Mouse (Mus musculus) limb, embryonic 13.5 days (tissue): ENCODE results near the gene Htr3b. TPM values are rescaled to one million over a fixed set of nuclear protein-coding genes. Genes with fewer than 3 reads are reported as not detected.

Experiments used
- ATAC-seq: fragments of 200-750 bp; cut with Nextera tagmentation; 2 replicates; pipeline ENCODE4 v1.8.0; 2017; ENCODE audit warnings: low read depth, moderate number of reproducible peaks, moderate TSS enrichment; ENCODE audit not compliant: low FRiP score
- H3K27ac ChIP-seq: fragments of 300-500 bp; sonication (generic); 2 replicates; pipeline ENCODE4 v1.5.1; 2015; ENCODE audit warnings: inconsistent platforms, mild to moderate bottlenecking, moderate library complexity
- H3K27me3 ChIP-seq: fragments of 300-500 bp; sonication (generic); 2 replicates; pipeline ENCODE4 v1.6.1; 2015; ENCODE audit warnings: mild to moderate bottlenecking, inconsistent platforms
- H3K36me3 ChIP-seq: fragments of 300-500 bp; sonication (generic); 2 replicates; pipeline ENCODE4 v1.6.1; 2015; ENCODE audit warnings: inconsistent platforms, mild to moderate bottlenecking, moderate library complexity
- H3K4me1 ChIP-seq: fragments of 300-500 bp; sonication (generic); 2 replicates; pipeline ENCODE4 v1.6.1; 2015; ENCODE audit warnings: inconsistent platforms
- H3K4me2 ChIP-seq: fragments of 300-500 bp; sonication (generic); replicated peaks from 2 replicates; pipeline ENCODE4 v1.6.1; 2015; ENCODE audit warnings: inconsistent platforms, mild to moderate bottlenecking, moderate library complexity
- H3K4me3 ChIP-seq: fragments of 300-500 bp; sonication (generic); 2 replicates; pipeline ENCODE4 v1.5.1; 2015; ENCODE audit warnings: moderate library complexity, mild to moderate bottlenecking, inconsistent platforms
- H3K9ac ChIP-seq: fragments of 300-500 bp; sonication (generic); 2 replicates; pipeline ENCODE4 v1.6.1; 2015; ENCODE audit warnings: mild to moderate bottlenecking, inconsistent platforms
- H3K9me3 ChIP-seq: fragments of 300-500 bp; sonication (generic); 2 replicates; pipeline ENCODE4 v1.6.1; 2016; ENCODE audit warnings: inconsistent platforms
- WGBS: fragments of 180-500 bp; shearing (Covaris S2); methylation state at CpG from one replicate; pipeline ENCODE4 v1.1.7; 2015; 5-methylcytosine and 5-hydroxymethylcytosine counted together
- polyA plus RNA-seq: library from polyadenylated mRNA; unstranded; fragments of >200 nt; fragmentation: Nextera tagmentation; extraction: Ambion mirVana; gene quantifications from 2 replicates; pipeline ENCODE4 v1.2.1, GENCODE M21; 2015

Gene Htr3b
- polyA plus RNA-seq, 1 experiment from 2014 or later: not detected

DNA sequence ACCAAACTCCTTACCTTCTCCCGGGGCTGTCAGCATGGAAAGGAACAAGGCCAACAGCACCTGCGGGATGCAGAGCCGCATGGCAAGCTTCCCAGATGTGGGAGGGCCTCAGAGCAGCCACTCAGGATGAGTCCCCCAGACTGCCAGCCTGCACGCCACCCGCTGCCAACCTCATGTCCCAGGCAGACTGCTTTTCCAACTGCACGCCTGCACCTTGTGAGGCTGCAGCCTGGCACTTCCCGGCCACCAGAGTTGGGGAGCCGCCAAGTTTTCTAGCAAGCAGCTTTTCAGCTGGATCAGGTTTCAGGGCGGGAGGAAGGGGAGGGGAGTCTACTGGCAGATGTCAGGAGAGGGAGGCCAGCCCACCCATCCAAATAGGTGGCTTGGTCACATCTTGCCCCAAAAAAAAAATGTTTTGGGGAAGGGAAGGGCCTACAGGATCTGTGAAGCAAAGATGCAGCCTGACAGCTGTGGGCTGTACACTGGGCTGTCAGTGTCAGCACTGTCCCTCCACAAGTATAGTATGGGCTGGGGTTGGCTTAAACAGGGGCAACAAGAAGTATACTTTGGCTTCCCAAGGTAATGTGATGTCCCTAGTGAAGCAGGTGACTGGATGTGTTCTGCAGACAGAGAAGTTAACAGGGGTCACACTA is 53.8 kb downstream of the Htr3b start, which contains the start of gene Htr3a:
Gene Htr3a, minus strand, starts transcription at position 215 of the 653 bp plus-strand sequence.
- WGBS: 2% methylated on average over 9 of the region's 9 CpGs
- H3K27me3 ChIP-seq: peaks cover 59% of the 10 kb centered on the region
- H3K27ac ChIP-seq: no peak within 1 kb of the TSS; the same call in 1 of the 2 replicates
- ATAC-seq: peak; percentile 90
- no peak within 1 kb of the TSS; the same call in 1 of the 2 replicates for H3K4me3 ChIP-seq
- H3K4me1 ChIP-seq: peaks cover 21% of the 10 kb centered on the region
- peak within 1 kb of the TSS; percentile 49 for H3K4me2 ChIP-seq
- H3K9me3 ChIP-seq: no peaks in the 10 kb centered on the region
- no peak within 1 kb of the TSS for H3K9ac ChIP-seq
- H3K36me3 ChIP-seq: no peaks in the 10 kb centered on the region

DNA sequence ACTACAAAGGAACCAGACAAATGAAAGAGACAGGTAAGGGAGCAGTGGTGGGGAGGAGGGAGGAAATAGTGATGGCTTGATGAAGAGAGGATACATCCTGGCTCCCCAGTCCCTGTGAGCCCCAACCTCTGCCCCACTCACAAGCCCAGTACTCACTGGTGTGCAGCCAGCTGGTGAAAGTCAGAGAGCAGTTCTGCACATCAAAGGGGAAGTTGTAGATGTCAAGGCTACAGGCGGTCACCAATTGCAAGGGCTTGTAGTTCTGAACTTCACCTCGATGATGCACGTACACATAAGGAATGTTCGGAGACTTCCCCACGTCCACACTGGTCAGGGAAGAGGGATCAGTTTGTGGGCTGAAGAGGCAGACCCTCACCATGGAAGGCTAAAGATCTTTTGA is 60.4 kb downstream of the Htr3b start:
- Histone ChIP-seq H3K4me2 (no peak overlapping the region), H3K36me3 (no peaks in the 10 kb centered on the region), H3K27me3 (peaks cover 31% of the 10 kb centered on the region), H3K4me3 (no peak overlapping the region), H3K9ac (no peak overlapping the region), H3K4me1 (no peaks in the 10 kb centered on the region), H3K9me3 (no peaks in the 10 kb centered on the region), H3K27ac (no peak overlapping the region)
- no peak for ATAC-seq
- 80% methylated on average over 5 of the region's 5 CpGs for WGBS

DNA sequence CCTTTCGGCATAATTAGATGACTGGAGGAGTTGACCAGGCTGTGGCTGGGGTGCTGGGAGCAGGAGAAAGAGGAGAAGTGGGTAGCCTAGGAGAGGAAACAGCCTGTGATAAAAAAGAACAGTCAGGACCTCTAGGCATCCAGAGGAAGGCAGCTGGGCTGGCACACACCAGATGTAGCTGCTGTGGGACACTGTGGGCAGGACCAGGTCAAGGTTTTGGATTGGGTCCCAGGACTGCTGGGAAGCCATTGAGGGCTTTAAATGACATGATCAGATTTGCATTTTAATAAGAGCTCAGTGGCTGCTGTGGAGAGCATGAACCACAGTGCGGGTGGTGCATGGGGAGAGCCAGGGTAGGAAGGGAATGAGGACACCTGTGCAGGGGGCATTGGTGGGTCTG is 61.0 kb downstream of the Htr3b start:
- WGBS: 76% methylated on average over 2 of the region's 2 CpGs
- Histone ChIP-seq H3K4me2 (no peak overlapping the region), H3K27me3 (peaks cover 25% of the 10 kb centered on the region), H3K4me1 (no peaks in the 10 kb centered on the region), H3K27ac (no peak overlapping the region), H3K4me3 (no peak overlapping the region), H3K36me3 (no peaks in the 10 kb centered on the region), H3K9me3 (no peaks in the 10 kb centered on the region), H3K9ac (no peak overlapping the region)
- no peak for ATAC-seq

DNA sequence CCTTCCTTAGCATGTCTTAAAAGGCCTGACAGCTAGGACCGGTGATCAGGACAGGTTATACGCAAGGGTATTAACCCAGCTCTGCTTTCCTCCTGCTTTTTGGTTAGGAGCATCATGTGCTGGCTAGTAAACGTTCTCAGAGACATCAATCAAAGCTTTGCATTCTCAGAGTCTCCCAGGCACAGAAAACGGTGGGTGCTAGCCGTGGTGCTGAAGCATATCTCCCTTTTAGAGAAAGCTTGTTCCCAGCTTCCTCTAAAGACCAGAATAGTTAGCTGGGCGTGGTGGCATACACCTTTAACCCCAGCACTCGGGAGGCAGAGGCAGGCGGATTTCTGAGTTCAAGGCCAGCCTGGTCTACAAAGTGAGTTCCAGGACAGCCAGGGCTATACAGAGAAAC is 66.2 kb downstream of the Htr3b start:
- H3K27me3 ChIP-seq: peaks cover 54% of the 10 kb centered on the region
- H3K36me3 ChIP-seq: no peaks in the 10 kb centered on the region
- no peak overlapping the region for H3K27ac ChIP-seq
- 23% methylated on average over 8 of the region's 8 CpGs for WGBS
- H3K9ac ChIP-seq: no peak overlapping the region
- peaks cover 6% of the 10 kb centered on the region for H3K4me1 ChIP-seq
- no peak for ATAC-seq
- H3K4me2 ChIP-seq: no peak overlapping the region
- H3K4me3 ChIP-seq: no peak overlapping the region
- H3K9me3 ChIP-seq: no peaks in the 10 kb centered on the region

DNA sequence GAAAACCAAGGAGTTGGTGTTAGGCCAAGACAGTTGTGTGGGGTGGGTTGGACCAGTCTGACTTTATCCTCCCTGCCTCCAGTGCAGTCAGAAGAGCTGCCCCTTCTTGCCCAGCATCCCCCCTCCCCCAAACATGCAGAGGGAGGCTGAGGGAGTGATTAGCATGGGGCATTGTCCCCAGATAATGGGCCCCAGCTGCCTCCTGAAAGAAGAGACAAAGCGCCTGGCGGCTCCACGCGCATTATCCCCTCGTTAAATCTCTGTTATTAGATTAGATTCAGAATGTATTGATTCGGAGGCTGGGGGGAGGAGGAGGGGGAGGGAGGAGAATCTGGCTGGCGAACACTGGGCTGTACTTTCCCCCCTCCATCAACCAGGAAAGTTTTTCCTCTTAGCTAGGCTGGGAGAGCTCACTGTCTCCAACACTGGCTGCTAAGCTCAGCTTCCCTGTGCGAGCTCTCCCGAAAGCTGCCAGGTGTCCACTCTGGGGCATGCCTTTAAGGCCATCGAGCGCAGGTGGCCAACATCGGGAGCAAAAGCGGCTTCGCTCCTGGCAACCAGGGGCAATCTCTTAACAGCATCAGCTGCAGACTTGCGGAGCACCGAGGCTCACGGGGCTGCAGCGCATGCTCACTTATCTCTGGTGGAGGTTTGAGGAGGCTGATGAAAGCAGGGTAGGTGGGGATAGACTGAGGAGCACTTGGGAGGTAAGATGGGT is 68.8 kb downstream of the Htr3b start:
- H3K9me3 ChIP-seq: no peaks in the 10 kb centered on the region
- ATAC-seq: no peak
- H3K9ac ChIP-seq: no peak overlapping the region
- no peak overlapping the region for H3K4me3 ChIP-seq
- peaks cover 61% of the 10 kb centered on the region for H3K27me3 ChIP-seq
- peaks cover 6% of the 10 kb centered on the region for H3K4me1 ChIP-seq
- no peaks in the 10 kb centered on the region for H3K36me3 ChIP-seq
- H3K4me2 ChIP-seq: no peak overlapping the region
- H3K27ac ChIP-seq: no peak overlapping the region
- 23% methylated on average over 18 of the region's 18 CpGs for WGBS

DNA sequence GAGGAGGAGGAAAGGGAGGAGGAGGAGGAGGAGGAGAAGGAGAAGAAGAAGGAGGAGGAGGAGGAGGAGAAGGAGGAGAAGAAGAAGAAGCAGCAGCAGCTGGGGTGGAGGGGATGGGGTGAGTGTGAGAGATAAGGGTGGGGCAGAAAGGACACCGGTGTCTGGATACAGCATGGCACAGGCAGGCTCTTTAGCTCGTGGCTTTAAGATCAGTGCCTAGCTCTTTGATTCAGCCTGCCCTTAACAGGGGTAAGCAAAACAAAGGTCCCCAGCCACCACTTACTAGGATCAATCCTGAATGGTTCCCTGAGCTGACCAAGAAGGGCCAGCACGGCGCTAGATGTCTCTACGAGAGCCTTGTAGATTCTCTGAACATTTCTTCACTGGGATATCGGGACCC is 70.0 kb downstream of the Htr3b start:
- 72% methylated on average over 6 of the region's 6 CpGs for whole genome bisulfite sequencing
- no peaks in the 10 kb centered on the region for H3K9me3 ChIP-seq
- peaks cover 6% of the 10 kb centered on the region for H3K4me1 ChIP-seq
- peaks cover 68% of the 10 kb centered on the region for H3K27me3 ChIP-seq
- ATAC-seq: no peak
- no peaks in the 10 kb centered on the region for H3K36me3 ChIP-seq
- H3K4me2 ChIP-seq: no peak overlapping the region
- H3K27ac ChIP-seq: no peak overlapping the region
- no peak overlapping the region for H3K4me3 ChIP-seq
- no peak overlapping the region for H3K9ac ChIP-seq

DNA sequence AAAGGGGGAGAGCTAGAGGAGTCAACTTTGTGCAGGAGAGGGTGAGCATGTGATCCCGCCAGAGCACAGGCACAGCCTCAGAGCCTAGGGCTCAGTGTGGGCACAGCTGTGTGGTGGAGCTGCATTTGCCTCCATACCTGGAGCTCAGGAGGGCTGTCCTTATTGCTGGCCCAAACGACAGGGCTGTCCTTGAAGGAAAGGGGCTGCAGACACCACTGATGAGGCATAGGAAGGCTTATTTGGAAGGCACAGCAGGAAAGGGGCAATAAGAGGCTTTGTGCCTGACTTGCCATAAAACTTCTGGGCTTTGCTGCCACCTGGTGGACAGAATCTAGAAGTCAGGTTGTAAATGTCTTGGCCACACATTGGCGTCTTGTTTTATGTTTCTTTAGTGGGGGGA is 70.8 kb downstream of the Htr3b start:
- Histone ChIP-seq H3K27me3 (peaks cover 74% of the 10 kb centered on the region), H3K9ac (no peak overlapping the region), H3K4me3 (no peak overlapping the region), H3K4me2 (no peak overlapping the region), H3K36me3 (no peaks in the 10 kb centered on the region), H3K27ac (no peak overlapping the region), H3K4me1 (peaks cover 6% of the 10 kb centered on the region), H3K9me3 (no peaks in the 10 kb centered on the region)
- WGBS: 23% methylated on average over 3 of the region's 3 CpGs
- ATAC-seq: no peak

DNA sequence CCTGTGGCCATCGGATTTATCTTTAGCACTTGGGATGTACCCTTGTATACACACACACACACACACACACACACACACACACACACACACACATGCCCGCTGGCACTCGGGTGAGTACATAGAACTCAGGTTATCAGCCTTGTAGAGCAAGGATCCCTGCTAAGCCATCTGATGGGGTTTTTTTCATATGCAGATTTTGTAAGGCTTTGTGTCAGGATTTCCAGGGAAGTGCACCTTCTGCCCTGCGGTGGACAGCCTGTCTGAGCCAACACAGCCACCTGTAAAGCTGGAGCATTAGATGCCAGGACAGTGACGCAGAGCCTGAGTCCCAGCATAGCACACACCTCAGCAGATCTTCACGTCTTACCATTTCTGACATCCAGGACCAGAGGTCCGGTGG is 75.7 kb downstream of the Htr3b start:
- Histone ChIP-seq H3K4me1 (peaks cover 8% of the 10 kb centered on the region; the same call in 1 of the 2 replicates), H3K4me2 (no peak overlapping the region), H3K9ac (no peak overlapping the region), H3K9me3 (no peaks in the 10 kb centered on the region), H3K27ac (no peak overlapping the region), H3K4me3 (no peak overlapping the region), H3K36me3 (no peaks in the 10 kb centered on the region), H3K27me3 (peaks cover 58% of the 10 kb centered on the region)
- no peak for ATAC-seq
- WGBS: 81% methylated on average over 7 of the region's 7 CpGs

Other genes with a start within 250 kb of the Htr3b start
- gene Zbtb16, start 128.8 kb downstream of the Htr3b start, polyA plus RNA-seq: 1.1 and 1.3 TPM in 2 replicates
- gene Htr3a, start 53.9 kb downstream of the Htr3b start, polyA plus RNA-seq: 1.7 and 2.1 TPM in 2 replicates
- 37.9 and 44.7 TPM in 2 replicates for gene Usp28, start 20.4 kb upstream of the Htr3b start, polyA plus RNA-seq
- gene Zw10, start 90.6 kb upstream of the Htr3b start, polyA plus RNA-seq: 43.8 and 46.7 TPM in 2 replicates
- gene Tmprss5, start 116.3 kb upstream of the Htr3b start, polyA plus RNA-seq: 0.38 TPM in 2 replicates